Mouse (Mus musculus) CH12.LX (cell line): Measurements from ENCODE around the gene H2-M10.2. TPM values are rescaled to one million over a fixed set of nuclear protein-coding genes. Genes with fewer than 3 reads are reported as not detected.

Experiments used
- DNase-seq: peaks from one replicate; pipeline ENCODE4 v3.0.0-alpha.2; 2013; ENCODE audit errors: extremely low read depth
- H3K27ac ChIP-seq: 2 replicates; pipeline ENCODE4 v1.5.1; 2012; ENCODE audit warnings: low read depth, mild to moderate bottlenecking, control low read depth, moderate library complexity; ENCODE audit not compliant: insufficient read depth
- H3K27me3 ChIP-seq: replicated peaks from 2 replicates; pipeline ENCODE3; 2012; ENCODE audit warnings: inconsistent platforms
- H3K36me3 ChIP-seq, 2 experiments: replicated peaks in 1 of 2; 2 replicates each; pipeline versions ENCODE3 to v1.6.1; 2012; ENCODE audit warnings: inconsistent platforms in 1 of 2, low read length in 1 of 2, mild to moderate bottlenecking in 1 of 2, mixed read lengths in 1 of 2, moderate library complexity in 1 of 2; ENCODE audit not compliant: control insufficient read depth in 1 of 2, insufficient read depth in 1 of 2
- H3K4me1 ChIP-seq, 2 experiments: 2 replicates each; pipeline ENCODE4 v1.6.1; 2012; ENCODE audit warnings: inconsistent platforms in 1 of 2, moderate library complexity in 1 of 2; ENCODE audit not compliant: insufficient read depth in 2 of 2, control insufficient read depth in 1 of 2
- H3K4me2 ChIP-seq: 2 replicates; pipeline ENCODE4 v1.6.1; 2012; ENCODE audit warnings: low read depth, mild to moderate bottlenecking, control low read depth; ENCODE audit not compliant: poor library complexity, insufficient read depth, severe bottlenecking
- H3K4me3 ChIP-seq, 3 experiments: fragments of 150-350 bp in 1 of 3; sonication (generic) in 1 of 3; replicated peaks in 1 of 3; 2 replicates each; pipeline versions ENCODE3 to v1.5.1; 2011 to 2012; ENCODE audit warnings: low read depth in 2 of 3, low read length in 2 of 3, mild to moderate bottlenecking in 2 of 3, moderate library complexity in 2 of 3, control low read depth in 1 of 3, improper control_type of control experiment in 1 of 3, inconsistent platforms in 1 of 3, mixed read lengths in 1 of 3; ENCODE audit not compliant: poor library complexity in 1 of 3
- H3K79me2 ChIP-seq: replicated peaks from 2 replicates; pipeline ENCODE4 v1.6.1; 2012; ENCODE audit warnings: mild to moderate bottlenecking, moderate library complexity; ENCODE audit not compliant: control insufficient read depth, poor library complexity, insufficient read depth, severe bottlenecking; ENCODE audit errors: extremely low read depth
- H3K9ac ChIP-seq: 2 replicates; pipeline ENCODE4 v1.6.1; 2012; ENCODE audit warnings: low read depth, mild to moderate bottlenecking, control low read depth, moderate library complexity; ENCODE audit not compliant: insufficient read depth
- H3K9me3 ChIP-seq: replicated peaks from 2 replicates; pipeline ENCODE3; 2012; ENCODE audit warnings: low read length, inconsistent platforms, mixed read lengths
- CHD1 ChIP-seq: IDR thresholded peaks from 2 replicates; pipeline ENCODE4 v1.6.1; 2012; ENCODE audit warnings: low read depth, low read length, improper control_type of control experiment, inconsistent platforms
- E2F4 ChIP-seq: IDR thresholded peaks from 2 replicates; pipeline ENCODE4 v1.6.1; 2011; ENCODE audit warnings: low read depth, low read length, improper control_type of control experiment; ENCODE audit not compliant: insufficient replicate concordance
- EP300 ChIP-seq: IDR thresholded peaks from 2 replicates; pipeline ENCODE4 v1.6.1; 2011; ENCODE audit warnings: low read length, improper control_type of control experiment
- HCFC1 ChIP-seq: IDR thresholded peaks from 2 replicates; pipeline ENCODE4 v1.6.1; 2012; ENCODE audit warnings: low read depth, mild to moderate bottlenecking, inconsistent platforms, low read length, improper control_type of control experiment
- IRF4 ChIP-seq: IDR thresholded peaks from 2 replicates; pipeline ENCODE4 v1.6.1; 2014; ENCODE audit warnings: low read depth, mild to moderate bottlenecking, inconsistent platforms, low read length, improper control_type of control experiment
- MAX ChIP-seq: IDR thresholded peaks from 2 replicates; pipeline ENCODE4 v1.6.1; 2011; ENCODE audit warnings: low read length, improper control_type of control experiment
- MEF2A ChIP-seq: IDR thresholded peaks from 2 replicates; pipeline ENCODE4 v1.6.1; 2014; ENCODE audit warnings: low read depth, mild to moderate bottlenecking, inconsistent platforms, low read length, improper control_type of control experiment, borderline replicate concordance
- MXI1 ChIP-seq: IDR thresholded peaks from 2 replicates; pipeline ENCODE4 v1.6.1; 2011; ENCODE audit warnings: mild to moderate bottlenecking, low read depth, low read length, improper control_type of control experiment
- MYC ChIP-seq: IDR thresholded peaks from 2 replicates; pipeline ENCODE4 v1.6.1; 2011; ENCODE audit warnings: low read depth, mild to moderate bottlenecking, improper control_type of control experiment, low read length
- NELFE ChIP-seq: IDR thresholded peaks from 2 replicates; pipeline ENCODE4 v1.6.1; 2011; ENCODE audit warnings: low read depth, low read length, improper control_type of control experiment
- SIN3A ChIP-seq: IDR thresholded peaks from 2 replicates; pipeline ENCODE4 v1.6.1; 2012; ENCODE audit warnings: low read length, improper control_type of control experiment, inconsistent platforms
- UBTF ChIP-seq: IDR thresholded peaks from 2 replicates; pipeline ENCODE4 v1.6.1; 2012; ENCODE audit warnings: low read depth, mild to moderate bottlenecking, inconsistent platforms, low read length, improper control_type of control experiment, moderate library complexity
- USF2 ChIP-seq: conservative IDR thresholded peaks from 2 replicates; pipeline ENCODE4 v1.6.1; 2011; ENCODE audit warnings: low read depth, low read length, improper control_type of control experiment
- ZMIZ1 ChIP-seq: IDR thresholded peaks from 2 replicates; pipeline ENCODE4 v1.6.1; 2012; ENCODE audit warnings: low read depth, mild to moderate bottlenecking, inconsistent platforms, low read length, improper control_type of control experiment
- dilution Hi-C: fragments of 300-500 bp; cut with MboI; formaldehyde crosslinking; loops from 2 replicates; pipeline ENCODE4 v1.14.3; 2020; ENCODE audit warnings: low sequenced_read_pairs; ENCODE audit not compliant: extremely low pct_unique_long_range_greater_than_20kb, extremely low pct_ligation_motif_present
- in situ Hi-C: fragments of 300-500 bp; cut with MboI; formaldehyde crosslinking; loops from 3 replicates; pipeline ENCODE4 v1.14.3; 2019; ENCODE audit warnings: low sequenced_read_pairs, low pct_ligation_motif_present, low pct_unique_long_range_greater_than_20kb, mixed read lengths
- polyA plus RNA-seq: library from polyadenylated mRNA; unstranded; fragments of >175 nt; gene quantifications from 2 replicates; pipeline ENCODE4 v1.2.1, GENCODE M21; 2012; ENCODE audit warnings: low read depth; ENCODE audit not compliant: insufficient read length
- total RNA-seq, 2 experiments: library from RNA; depleted of rRNA; stranded (reverse); fragments of 300-350 nt in 1 of 2; fragments of >200 nt in 1 of 2; gene quantifications; 2 replicates each; pipeline ENCODE4 v1.2.3; 2012 to 2014

H2-M10.2 gene
- total and polyA plus RNA-seq, 3 experiments: 6.0 TPM; not detected in 2

DNA sequence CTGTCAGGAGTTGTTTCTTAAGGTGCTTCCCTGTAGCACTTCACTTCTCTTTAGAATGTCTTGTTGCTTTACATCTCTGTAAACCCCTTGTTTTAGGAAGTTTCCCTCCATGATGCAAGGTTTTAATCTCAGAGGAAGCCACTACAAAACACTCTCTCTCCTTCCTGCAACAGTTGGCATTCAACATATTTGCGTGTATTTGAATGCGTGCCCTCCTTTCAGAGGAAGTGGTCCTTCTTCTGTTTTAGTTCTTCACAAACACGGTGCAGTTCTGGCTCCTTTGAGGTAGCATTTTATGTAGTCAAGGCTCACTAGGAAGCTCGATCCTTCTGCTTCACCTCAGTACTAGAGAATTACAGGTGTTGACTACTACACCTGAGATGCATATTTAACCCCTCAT, 12.5 kb downstream of the H2-M10.2 start:
- dilution Hi-C loops: no loop called here
- H3K27ac ChIP-seq: peak overlapping the region; percentile 41
- H3K4me1 ChIP-seq: peaks cover 5 to 44% of the 10 kb centered on the region in 2 experiments
- H3K4me2 ChIP-seq: peak overlapping the region; percentile 96
- in situ Hi-C loops: no loop called here
- H3K4me3 ChIP-seq: peak overlapping the region; percentile 26 to 95 (median 95)
- TF ChIP-seq UBTF (no peak), EP300 (0 out of 2 replicates have a peak, but pooled peaks have one; percentile 18), MAX (no peak), ZMIZ1 (no peak), USF2 (no peak), MEF2A (no peak), NELFE (no peak), HCFC1 (no peak), IRF4 (0 out of 2 replicates have a peak, but pooled peaks have one; percentile 8), SIN3A (peak; percentile 20; the same call in 1 of the 2 replicates), CHD1 (no peak)
- H3K27me3 ChIP-seq: no peaks in the 10 kb centered on the region
- DNase-seq: peak; percentile 48
- peak overlapping the region; percentile 99; the same call in 1 of the 2 replicates for H3K9ac ChIP-seq
- peaks cover 2% of the 10 kb centered on the region for H3K9me3 ChIP-seq
- H3K36me3 ChIP-seq: peaks cover 15 to 49% of the 10 kb centered on the region in 2 experiments
- H3K79me2 ChIP-seq: peaks cover 55% of the 10 kb centered on the region

DNA sequence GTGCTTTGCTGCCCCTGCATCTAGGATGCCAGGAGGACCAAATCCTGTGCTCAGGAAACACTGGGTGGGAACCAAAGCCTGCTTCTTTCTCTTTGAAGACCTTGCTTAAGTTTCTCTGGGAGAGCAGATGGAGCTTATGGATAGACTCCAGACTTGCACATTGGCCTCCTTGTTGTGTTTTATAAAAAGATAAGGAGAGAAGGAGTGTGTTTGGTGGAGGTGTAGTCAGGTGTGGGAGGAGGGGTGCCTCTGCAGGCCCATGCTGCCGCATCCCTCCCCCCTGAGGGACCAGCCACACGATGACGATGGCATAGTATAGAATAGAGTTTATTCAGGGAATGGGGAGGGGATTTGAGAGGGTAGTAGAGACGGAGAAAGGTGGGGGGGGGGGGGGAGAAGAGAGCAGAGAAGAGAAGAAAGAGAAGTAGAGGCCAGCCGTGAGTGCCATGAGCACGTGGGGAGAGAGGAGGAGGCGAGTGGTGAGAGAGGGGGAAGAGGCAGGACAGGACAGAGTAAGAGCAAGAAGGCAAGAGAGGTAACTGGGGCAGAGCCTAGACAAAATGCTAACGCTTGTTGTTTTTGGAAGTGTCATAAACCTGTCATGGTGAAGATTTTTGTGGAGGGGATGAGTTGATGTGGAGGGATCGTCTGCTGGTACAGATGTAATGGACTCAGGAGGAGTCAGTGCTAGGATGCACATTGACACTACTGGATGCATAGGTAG, 13.5 kb downstream of the H2-M10.2 start:
- Histone ChIP-seq H3K9ac (peak overlapping the region; percentile 99), H3K27ac (peak overlapping the region; percentile 41; the same call in 1 of the 2 replicates), H3K4me1 (peaks cover 5 to 47% of the 10 kb centered on the region in 2 experiments), H3K79me2 (peaks cover 51% of the 10 kb centered on the region), H3K27me3 (no peaks in the 10 kb centered on the region), H3K9me3 (peaks cover 2% of the 10 kb centered on the region), H3K36me3 (peaks cover 14 to 49% of the 10 kb centered on the region in 2 experiments), H3K4me2 (peak overlapping the region; percentile 96), H3K4me3 (peak overlapping the region; percentile 91 to 95 (median 95))
- DNase-seq: no peak
- dilution Hi-C loops: no loop called here
- TF ChIP-seq MAX: 0 out of 2 replicates have a peak, but pooled peaks have one; percentile 18
- peak; percentile 71; the same call in 1 of the 2 replicates for TF ChIP-seq MYC
- no peak for TF ChIP-seq E2F4
- TF ChIP-seq EP300: no peak
- peak; percentile 66; the same call in 1 of the 2 replicates for TF ChIP-seq MXI1
- in situ Hi-C loops: no loop called here
